Mouse (Mus musculus) monocyte, adult 2 months (primary cell): Measurements from ENCODE around the gene Prpf6.

Experiments
- DNase-seq, 2 experiments: peaks; one replicate each; pipeline ENCODE4 v3.0.0; 2022; ENCODE audit warnings: low spot score in 2 of 2, low read depth in 1 of 2

Prpf6 gene

GRCm38 (mm10) chr2:181657441-181657840, 65.8 kb downstream of the Prpf6 start:
- no peak for DNase-seq

GRCm38 (mm10) chr2:181658528-181658927, 66.9 kb downstream of the Prpf6 start:
- no peak for DNase-seq

GRCm38 (mm10) chr2:181658930-181659555, 67.4 kb downstream of the Prpf6 start:
- DNase-seq: no peak

- peak; percentile 46 to 63 for DNase-seq
These were observed 68.0 kb downstream of the Prpf6 start for GRCm38 (mm10) chr2:181659609-181660055.

- no peak for DNase-seq
These were observed 71.1 kb downstream of the Prpf6 start for GRCm38 (mm10) chr2:181662620-181663297.

GRCm38 (mm10) chr2:181663298-181663630, 71.6 kb downstream of the Prpf6 start:
- no peak for DNase-seq

GRCm38 (mm10) chr2:181670285-181670912, 78.7 kb downstream of the Prpf6 start:
- no peak for DNase-seq

- DNase-seq: no peak
These were observed 79.2 kb downstream of the Prpf6 start for GRCm38 (mm10) chr2:181670913-181671311.

- DNase-seq: no peak
These were observed 79.7 kb downstream of the Prpf6 start, which contains the start of gene Sox18 for GRCm38 (mm10) chr2:181671326-181671725. Gene Sox18 (minus strand): TSS chr2:181671640.

GRCm38 (mm10) chr2:181671984-181672383, 80.3 kb downstream of the Prpf6 start:
- no peak for DNase-seq

- no peak for DNase-seq
These were observed 81.8 kb downstream of the Prpf6 start for GRCm38 (mm10) chr2:181673501-181673900.

- DNase-seq: no peak
These were observed 83.3 kb downstream of the Prpf6 start for GRCm38 (mm10) chr2:181674934-181675333.

GRCm38 (mm10) chr2:181675454-181675853, 83.8 kb downstream of the Prpf6 start:
- no peak for DNase-seq

- DNase-seq: no peak
These were observed 84.8 kb downstream of the Prpf6 start for GRCm38 (mm10) chr2:181676424-181676823.

GRCm38 (mm10) chr2:181677096-181677754, 85.6 kb downstream of the Prpf6 start:
- no peak for DNase-seq

- no peak for DNase-seq
These were observed 86.1 kb downstream of the Prpf6 start for GRCm38 (mm10) chr2:181677755-181678098.

- DNase-seq: peak; percentile 48 to 62
These were observed 87.1 kb downstream of the Prpf6 start for GRCm38 (mm10) chr2:181678780-181679179.

- DNase-seq: peak in 1 of 2 experiments; percentile 45
These were observed 88.5 kb downstream of the Prpf6 start, which contains the start of gene Tcea2 for GRCm38 (mm10) chr2:181679951-181680715. Gene Tcea2 (plus strand): TSS chr2:181680310.

GRCm38 (mm10) chr2:181680716-181681117, 89.0 kb downstream of the Prpf6 start:
- DNase-seq: no peak

- DNase-seq: no peak
These were observed 90.3 kb downstream of the Prpf6 start for GRCm38 (mm10) chr2:181681978-181682377.

GRCm38 (mm10) chr2:181683381-181683780, 91.7 kb downstream of the Prpf6 start:
- no peak for DNase-seq
